Mouse (Mus musculus): ENCODE measurements around the gene Garnl3.

Gene Garnl3

GRCm38 (mm10) chr2:32971235-32971634 is 160.2 kb downstream of the Garnl3 start:
- DNase-seq (ENCODE audit: low spot score): no peak

GRCm38 (mm10) chr2:32969326-32969725 is 162.1 kb downstream of the Garnl3 start:
- DNase-seq (ENCODE audit: low spot score): no peak

- DNase-seq (ENCODE audit: low spot score): no peak
Observed at GRCm38 (mm10) chr2:32968024-32968614, 163.3 kb downstream of the Garnl3 start.

- peak; percentile 83 for DNase-seq (ENCODE audit: low spot score)
Observed at GRCm38 (mm10) chr2:32966689-32967631, 164.5 kb downstream of the Garnl3 start.

GRCm38 (mm10) chr2:32966184-32966688 is 165.2 kb downstream of the Garnl3 start:
- DNase-seq (ENCODE audit: low spot score): no peak

- peak; percentile 22 for DNase-seq (ENCODE audit: low spot score)
Observed at GRCm38 (mm10) chr2:32965511-32966183, 165.8 kb downstream of the Garnl3 start.

GRCm38 (mm10) chr2:32964659-32965457 is 166.6 kb downstream of the Garnl3 start:
- DNase-seq (ENCODE audit: low spot score): peak; percentile 18

DNA sequence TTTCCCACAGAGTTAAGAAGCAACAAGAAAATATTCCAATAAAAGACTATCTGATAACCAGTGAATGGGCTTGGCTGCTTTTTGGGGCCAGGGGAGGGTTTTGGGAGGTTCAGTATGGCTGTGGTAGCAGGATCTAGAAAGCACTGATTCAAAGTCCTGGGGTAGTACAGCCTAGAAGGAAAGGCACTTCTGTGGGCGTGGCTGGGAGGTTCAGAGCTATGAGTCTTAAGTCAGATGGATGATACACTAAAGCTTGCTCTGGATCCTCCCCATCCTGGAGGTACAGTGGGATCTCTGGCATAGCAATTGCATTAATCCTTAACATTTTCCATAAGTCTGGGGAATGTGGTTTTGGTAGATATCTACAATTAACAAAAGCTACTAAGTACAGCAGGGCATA is 167.5 kb downstream of the Garnl3 start:
- no peak for DNase-seq (ENCODE audit: low spot score)

GRCm38 (mm10) chr2:32963544-32963943 is 167.9 kb downstream of the Garnl3 start:
- DNase-seq (ENCODE audit: low spot score): no peak

DNA sequence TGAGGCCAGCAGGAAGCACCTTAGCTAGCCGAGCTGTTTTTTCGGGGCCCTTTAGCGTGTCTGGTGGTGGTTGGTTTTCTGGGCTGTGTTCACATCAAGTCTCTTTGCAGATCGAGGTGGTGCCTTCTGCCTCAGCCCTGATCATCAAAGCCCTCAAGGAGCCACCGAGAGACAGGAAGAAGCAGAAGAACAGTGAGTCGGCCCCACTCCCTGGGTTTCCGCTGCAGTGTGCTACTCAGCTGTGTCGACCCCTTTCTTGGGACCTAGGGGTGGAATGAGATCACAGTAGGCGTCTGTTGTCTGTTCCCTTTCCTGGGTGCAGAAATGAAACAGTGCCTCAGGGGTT is 168.6 kb downstream of the Garnl3 start:
- DNase-seq (ENCODE audit: low spot score): no peak

- DNase-seq (ENCODE audit: low spot score): peak; percentile 40
Observed at GRCm38 (mm10) chr2:32962062-32962874, 169.2 kb downstream of the Garnl3 start.

GRCm38 (mm10) chr2:32961192-32961995 is 170.1 kb downstream of the Garnl3 start, which contains the start of the genes Rpl12 and Lrsam1:
Gene Rpl12, plus strand, starts transcription at chr2:32961559.
Gene Lrsam1, minus strand, starts transcription at chr2:32961614.
- DNase-seq (ENCODE audit: low spot score): peak; percentile 94

DNA sequence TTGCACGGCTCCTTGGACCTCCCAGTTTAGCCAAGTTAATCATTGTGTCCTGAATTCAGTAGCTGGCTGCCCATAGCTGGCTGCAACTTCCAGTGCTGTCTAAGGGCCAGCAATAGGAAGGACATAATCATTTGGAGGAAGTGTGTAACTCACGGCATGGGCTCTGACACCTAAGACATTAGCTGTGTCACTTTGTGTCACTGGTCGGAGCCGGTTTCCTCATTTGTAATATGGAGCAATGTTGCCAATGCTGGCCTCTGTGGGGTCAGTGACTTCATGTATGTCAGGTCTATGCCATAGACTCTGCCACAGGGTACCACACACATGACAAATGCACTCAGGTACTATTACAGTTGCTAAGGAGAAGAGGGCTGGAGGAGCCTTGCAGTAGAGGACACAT is 171.2 kb downstream of the Garnl3 start:
- no peak for DNase-seq (ENCODE audit: low spot score)

- no peak for DNase-seq (ENCODE audit: low spot score)
Observed at GRCm38 (mm10) chr2:32957344-32957743, 174.1 kb downstream of the Garnl3 start.

- DNase-seq (ENCODE audit: low spot score): no peak
Observed at GRCm38 (mm10) chr2:32954581-32954980, 176.9 kb downstream of the Garnl3 start.

- DNase-seq (ENCODE audit: low spot score): no peak
Observed at GRCm38 (mm10) chr2:32947454-32947853, 184.0 kb downstream of the Garnl3 start.

- no peak for DNase-seq (ENCODE audit: low spot score)
Observed at GRCm38 (mm10) chr2:32940483-32940882, 191.0 kb downstream of the Garnl3 start.

- no peak for DNase-seq (ENCODE audit: low spot score)
Observed at GRCm38 (mm10) chr2:32939418-32939817, 192.0 kb downstream of the Garnl3 start.

DNA sequence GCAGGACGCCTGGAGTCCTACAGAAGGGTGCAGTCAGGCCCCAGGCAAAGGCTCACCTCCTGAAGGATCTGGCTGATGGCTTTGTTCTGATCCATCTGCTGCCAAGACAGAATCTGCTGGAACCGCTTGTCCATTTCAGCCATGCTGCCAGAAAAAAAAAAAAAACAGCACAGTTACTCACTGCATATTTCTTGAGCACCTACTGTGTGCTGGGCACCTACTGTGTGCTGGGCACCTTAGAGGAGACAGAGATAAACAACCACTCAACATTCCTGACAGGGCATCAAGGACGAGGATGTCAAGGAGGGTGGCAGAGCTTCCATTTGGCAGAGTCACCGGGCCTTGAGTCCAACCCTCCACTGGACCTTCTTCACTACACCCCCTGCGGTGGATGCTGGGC is 192.7 kb downstream of the Garnl3 start:
- DNase-seq (ENCODE audit: low spot score): no peak

Measured in yolk sac, embryonic 10.5 days (tissue).